Mouse (Mus musculus) small intestine, adult 2 months (tissue): Measurements from ENCODE around the gene Csmd2.

Experiments
- CTCF ChIP-seq: fragments of 200-500 bp; IDR thresholded peaks from 2 replicates; pipeline ENCODE4 v1.5.1; 2012; ENCODE audit warnings: low read depth, mild to moderate bottlenecking, control low read depth, inconsistent platforms, low read length, moderate library complexity, mixed read lengths; ENCODE audit not compliant: insufficient replicate concordance, insufficient read length; ENCODE audit errors: extremely low read depth
- POLR2A ChIP-seq: fragments of 200-500 bp; IDR thresholded peaks from 2 replicates; pipeline ENCODE4 v1.6.1; 2012; ENCODE audit warnings: low read depth, mild to moderate bottlenecking, control low read depth, inconsistent platforms, low read length, moderate library complexity

DNA sequence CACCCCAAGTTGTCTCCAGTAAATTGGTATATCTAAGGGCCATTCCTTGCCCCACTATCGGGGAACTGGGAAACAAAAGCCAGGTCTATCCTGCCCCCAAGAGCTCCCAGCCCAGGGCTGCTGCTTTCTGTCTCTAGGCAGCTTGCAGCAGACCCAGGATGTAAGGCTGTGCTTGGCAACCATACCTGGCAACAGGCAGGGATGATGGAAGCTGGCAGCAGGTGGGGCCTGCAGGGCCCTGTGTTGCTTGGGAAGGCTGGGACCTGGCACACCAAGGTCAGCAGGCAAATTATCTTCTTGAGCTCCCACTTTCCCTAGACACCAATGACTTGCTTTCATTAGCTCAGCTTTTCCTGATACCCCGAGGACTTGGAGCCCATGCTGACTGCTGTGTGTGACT is 31.8 kb downstream of the Csmd2 start:
- no peak for TF ChIP-seq POLR2A
- no peak for TF ChIP-seq CTCF
